Mouse (Mus musculus) erythroblast, adult 5-6 weeks (primary cell): ENCODE data around the gene Zfp296. TPM values are rescaled to one million over a fixed set of nuclear protein-coding genes. Genes with fewer than 3 reads are reported as not detected.

Experiments used
- ATAC-seq: replicated peaks from 2 replicates; pipeline ENCODE4 v1.8.0; 2016; ENCODE audit warnings: moderate number of reproducible peaks, mild to moderate bottlenecking, moderate TSS enrichment, inconsistent platforms; ENCODE audit not compliant: poor library complexity, low FRiP score, severe bottlenecking
- total RNA-seq, 2 experiments: library from RNA; stranded (forward) in 1 of 2; stranded (reverse) in 1 of 2; fragments of 150-400 nt in 1 of 2; fragments of 200-764, 138-1000 nt in 1 of 2; gene quantifications; 2 replicates each; pipeline versions ENCODE4 v1.2.3 to v1.2.4; 2015 to 2017; ENCODE audit warnings: low replicate concordance in 2 of 2

Zfp296 gene
- not detected in 2 replicates for total RNA-seq (2015; ENCODE audit: low replicate concordance)
- 0.84 TPM in 1 of 2 replicates, not detected in the other for total RNA-seq (2017; ENCODE audit: low replicate concordance)

DNA sequence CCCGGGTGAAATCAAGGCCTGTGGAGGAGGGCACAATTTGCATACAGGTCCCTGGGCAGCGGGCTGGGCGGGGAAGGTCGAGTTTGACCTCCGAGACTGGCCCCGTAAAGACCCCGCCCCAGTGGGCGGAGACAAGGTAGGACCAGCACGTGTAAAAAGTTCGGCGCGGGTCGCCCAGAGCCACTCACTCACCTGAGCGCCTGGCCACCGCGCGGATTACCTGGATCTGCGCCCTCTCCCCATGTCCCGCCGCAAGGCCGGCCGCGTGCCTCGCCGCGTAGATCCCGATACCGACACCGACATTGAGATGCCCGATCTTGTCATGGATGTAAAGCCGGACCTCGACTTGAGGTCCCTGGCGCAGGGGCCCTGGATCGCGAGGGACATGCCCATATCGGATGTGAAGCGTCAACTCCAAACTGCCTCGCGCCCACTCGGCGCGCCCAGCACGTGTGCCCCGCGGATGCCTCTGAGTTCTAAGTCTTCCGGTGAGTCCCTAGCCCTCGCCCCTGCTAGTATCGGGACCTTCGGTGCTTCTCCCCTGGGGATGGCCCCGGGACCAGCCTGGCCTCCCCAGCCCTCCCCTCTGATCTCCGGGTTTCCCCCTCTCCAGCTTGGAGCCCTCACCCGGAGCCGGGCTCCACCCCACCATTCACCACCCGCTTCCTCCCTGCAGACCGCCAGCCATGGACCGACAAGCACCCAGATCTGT lies at the start of gene Zfp296, which contains the start of gene Gemin7:
TSS of gene Zfp296 (plus strand) at position 147 of the 712 bp plus-strand sequence.
TSS of gene Gemin7 (minus strand) at position 455 of the 712 bp plus-strand sequence.
- 0 out of 2 replicates have a peak, but pooled peaks have one; percentile 13 for ATAC-seq

DNA sequence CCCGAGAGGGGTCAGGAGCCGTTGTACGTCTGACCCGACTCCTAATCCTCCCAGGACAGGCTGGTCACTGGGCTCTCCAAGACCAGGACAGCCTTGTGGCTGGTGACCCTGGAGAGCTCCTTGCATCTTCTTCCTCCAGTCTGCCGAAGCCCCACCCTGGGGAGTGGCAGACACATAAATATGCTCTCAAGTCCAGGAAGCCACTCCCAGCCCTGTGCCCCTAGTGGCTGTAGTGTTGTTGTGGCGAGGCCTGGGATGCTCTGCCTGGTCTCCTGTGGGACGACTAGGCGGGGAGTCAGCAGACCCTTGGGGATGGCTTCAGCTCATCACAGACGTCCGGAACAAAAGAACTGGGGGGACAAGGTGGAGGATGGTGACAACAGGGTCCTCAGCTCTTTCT lies 46.0 kb upstream of the Zfp296 start:
- no peak for ATAC-seq

DNA sequence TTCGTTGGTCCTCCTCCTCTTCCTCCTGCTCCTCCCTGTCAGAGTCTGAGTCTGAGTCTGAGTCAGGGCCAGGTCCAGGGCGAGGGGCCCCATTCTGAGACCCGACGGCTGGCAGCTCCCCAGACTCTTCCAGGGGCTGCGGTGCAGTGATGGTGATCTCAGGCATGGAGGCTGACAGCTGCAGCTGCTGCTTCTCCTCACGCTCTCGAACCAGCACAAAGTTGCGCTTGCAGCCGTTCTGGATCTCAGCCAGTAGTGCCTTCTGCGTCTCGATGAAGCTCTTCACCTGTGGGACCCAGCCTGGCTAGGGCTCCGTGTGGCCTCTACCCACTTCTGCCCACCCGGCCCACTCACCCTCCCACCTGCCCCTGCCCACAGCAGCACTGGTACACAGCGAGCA lies 44.8 kb upstream of the Zfp296 start:
- no peak for ATAC-seq

GRCm38 (mm10) chr7:19534676-19535075 lies 42.4 kb upstream of the Zfp296 start:
- no peak for ATAC-seq

DNA sequence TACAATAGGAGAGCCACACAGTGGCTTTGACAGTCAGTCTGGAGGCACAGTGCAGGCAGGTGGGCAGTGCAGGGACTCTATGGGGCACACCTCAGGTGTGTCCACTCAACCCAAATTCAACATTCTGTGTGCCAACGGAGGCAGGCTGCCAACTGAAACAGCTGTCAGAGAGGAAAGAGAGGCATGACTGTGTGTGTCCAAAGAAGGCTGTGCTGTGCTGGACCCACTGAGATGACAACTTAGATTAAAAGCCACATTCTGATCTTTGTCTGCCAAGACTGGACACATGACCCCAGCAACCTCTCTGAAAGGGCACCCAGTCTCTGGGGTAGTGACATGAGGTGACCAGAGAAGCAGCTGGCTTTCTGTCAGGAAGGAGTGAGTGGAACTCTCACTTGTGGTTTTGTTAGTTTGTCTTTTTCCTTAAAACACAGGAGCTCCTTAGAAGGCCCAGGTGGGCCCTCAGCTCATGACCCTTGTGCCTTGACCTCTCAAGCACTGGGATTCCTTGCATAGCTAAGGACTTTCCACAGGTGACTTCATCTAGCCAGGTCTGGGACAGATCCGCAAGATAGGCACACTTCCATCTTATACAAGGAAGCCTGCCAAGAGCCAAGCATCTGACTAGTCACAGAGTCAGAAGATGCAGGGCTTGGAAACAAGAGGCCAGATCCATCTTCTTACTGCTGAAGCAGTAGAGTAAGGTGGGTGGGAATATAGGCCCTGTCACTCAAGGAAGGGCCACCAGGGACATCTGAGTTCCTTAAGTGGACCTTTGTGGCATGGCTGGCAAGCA lies 36.1 kb upstream of the Zfp296 start:
- no peak for ATAC-seq

DNA sequence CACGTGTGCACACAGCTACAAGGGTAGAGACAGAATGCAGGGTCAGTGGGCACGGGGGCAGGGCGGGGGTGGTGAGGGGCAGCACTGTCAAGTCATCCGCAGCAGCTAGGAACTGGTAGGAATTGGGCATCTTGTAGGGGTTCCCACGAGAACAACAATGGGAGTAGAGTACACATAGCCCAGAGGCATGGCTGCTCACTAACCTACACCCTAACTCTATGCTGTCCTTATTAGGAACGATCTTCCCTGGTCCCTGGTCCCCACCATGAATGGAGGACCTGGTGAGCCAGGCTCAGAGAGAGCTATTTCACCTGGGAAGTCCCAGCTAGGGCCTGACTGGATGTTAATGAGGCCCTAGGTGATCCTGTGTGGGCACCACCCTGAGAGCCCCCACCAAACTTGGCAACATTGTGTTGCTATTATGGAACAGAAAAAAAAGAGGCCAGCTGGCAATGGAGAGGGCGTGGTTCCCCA lies 35.4 kb upstream of the Zfp296 start:
- no peak for ATAC-seq

DNA sequence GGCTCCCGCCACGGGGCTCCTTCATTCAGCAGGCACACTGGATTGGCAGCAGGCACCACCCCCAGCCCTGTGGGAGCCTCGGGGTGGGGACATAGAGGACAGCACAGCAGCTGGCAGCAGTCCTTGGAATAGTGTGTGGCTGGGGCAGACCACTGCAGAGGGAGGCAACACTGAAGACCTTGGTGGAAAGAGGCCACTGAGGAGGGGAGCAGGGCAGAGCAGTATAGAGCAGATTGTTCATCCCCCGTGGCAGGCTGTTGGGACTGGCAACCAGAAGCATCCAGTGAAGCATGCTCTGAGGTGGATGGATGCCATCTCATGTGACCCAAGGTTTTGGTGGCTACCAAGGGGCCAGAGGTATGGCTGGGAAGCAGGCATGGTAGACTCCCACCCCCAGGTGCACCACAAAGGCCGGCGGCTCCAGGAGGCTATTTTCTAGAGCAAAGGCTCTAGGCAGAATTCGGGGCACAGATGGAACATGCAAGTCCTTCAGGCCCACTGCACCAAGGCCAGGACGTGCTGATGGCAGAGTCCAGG lies 34.9 kb upstream of the Zfp296 start:
- ATAC-seq: no peak

DNA sequence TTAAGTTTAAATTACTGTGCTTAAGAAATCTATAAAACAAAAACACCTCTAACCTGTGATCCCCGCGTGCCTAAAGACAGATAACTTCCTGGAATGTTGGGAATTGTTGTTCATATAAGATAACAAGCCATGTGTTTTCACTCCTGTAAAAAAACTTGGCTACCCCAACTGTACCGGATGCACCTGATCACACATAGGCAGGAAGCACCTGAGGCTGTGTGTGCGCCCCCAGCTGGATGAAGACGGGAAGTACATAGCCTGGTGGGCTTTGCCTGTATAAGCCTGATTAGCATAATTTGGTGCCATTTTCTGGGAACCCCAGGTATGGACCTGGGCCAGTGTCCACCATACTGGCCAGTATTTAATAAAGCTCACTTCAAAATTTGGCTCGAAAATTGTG lies 33.5 kb upstream of the Zfp296 start:
- no peak for ATAC-seq

DNA sequence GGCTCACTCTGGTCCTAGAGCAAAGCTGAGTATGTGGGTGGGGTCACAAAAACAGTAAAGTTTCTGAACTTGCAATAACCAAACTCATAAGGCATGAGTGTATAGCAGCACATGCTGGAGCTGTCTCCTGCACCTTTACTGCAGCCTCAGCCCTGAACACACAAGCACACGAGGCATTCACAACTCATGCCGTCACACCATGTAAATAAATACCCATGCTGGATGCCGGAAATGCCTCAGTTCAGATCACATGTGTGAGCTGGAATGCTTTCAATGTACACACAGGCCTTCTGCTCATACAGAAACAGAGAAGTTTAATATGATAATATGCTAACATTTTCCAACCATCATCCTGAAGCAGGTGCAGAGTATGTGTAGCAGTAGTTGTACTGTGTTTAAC lies 31.1 kb upstream of the Zfp296 start:
- ATAC-seq: no peak

- no peak for ATAC-seq
Observed at GRCm38 (mm10) chr7:19547344-19547969, 29.6 kb upstream of the Zfp296 start.

DNA sequence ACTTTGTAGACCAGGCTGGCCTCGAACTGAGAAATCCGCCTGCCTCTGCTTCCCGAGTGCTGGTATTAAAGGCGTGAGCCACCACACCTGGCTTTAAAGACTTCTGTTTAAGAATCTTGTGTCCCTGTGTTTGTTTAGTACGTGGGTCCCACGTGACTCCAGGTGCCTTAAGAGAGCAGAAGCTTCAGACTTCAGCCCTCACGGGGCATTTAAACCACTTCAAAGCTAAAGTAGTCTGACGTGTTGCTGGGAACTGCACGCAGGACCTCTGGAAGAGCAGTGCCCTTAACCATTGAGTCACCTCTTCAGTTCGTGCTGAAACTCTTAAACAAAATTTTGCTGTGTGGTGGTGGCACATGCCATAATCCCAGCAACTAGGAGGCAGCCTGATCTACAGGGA lies 27.7 kb upstream of the Zfp296 start:
- no peak for ATAC-seq

GRCm38 (mm10) chr7:19551634-19552033 lies 25.5 kb upstream of the Zfp296 start:
- no peak for ATAC-seq

GRCm38 (mm10) chr7:19552443-19552842 lies 24.6 kb upstream of the Zfp296 start:
- ATAC-seq: no peak

DNA sequence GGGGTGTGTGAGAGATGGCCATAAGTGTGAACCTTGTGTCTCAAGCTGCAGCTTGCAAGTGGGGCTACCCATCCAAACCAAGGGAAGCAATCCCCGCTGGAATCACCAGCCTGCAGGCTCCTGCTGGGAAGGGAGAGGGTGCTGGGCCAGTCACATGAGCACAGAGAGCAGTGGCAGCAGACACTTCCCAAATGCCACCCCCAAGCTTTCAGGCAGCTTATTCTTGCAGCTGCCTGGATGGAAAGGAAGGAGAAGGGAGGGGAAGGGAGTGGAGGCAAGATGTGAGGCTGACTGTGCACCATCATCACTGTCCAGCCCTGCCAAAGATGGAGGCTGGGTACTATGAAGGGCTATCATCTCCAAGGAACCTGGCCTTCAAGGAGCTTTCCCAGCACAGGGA lies 22.9 kb upstream of the Zfp296 start:
- no peak for ATAC-seq

DNA sequence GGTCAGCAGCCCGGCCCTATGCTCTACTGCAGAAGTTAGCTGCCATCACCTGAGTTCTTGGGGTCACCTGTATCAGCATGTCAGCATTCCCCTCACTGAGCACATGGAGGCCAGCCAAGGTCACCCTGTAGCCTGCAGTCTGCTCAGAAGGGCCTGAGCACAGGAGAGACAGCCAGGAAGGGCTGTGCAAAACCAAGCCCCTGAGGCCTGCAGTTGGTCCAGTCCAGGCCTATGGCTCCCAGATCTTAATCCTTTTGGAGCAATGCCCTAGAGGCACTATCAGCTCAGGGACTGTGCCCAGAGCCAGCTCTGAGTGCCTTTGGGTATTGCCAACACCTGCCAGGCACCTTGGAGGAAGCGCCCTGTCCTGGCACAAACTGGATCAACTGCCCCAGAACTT lies 20.0 kb upstream of the Zfp296 start:
- ATAC-seq: no peak

- ATAC-seq: peak; percentile 29
Observed at GRCm38 (mm10) chr7:19557982-19558900, 18.8 kb upstream of the Zfp296 start.

DNA sequence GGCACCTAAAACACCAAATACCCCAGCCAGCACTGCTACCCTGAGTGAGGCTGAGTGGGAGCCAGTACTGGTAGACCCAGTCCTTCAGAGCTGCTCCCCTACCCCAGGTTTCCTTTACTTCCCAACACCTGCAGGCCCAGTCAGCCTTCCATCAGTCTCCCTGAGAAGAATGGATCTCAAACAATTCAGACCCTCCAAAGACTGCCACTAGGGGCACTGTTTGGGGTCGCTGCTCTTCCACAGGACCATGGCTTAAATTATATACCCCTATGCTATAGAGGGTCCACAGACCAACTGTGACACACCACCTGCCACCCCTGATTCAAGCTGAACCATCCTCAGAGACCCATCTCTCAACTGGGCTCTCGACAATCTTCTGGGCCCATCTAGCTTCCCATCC lies 18.1 kb upstream of the Zfp296 start:
- ATAC-seq: no peak

DNA sequence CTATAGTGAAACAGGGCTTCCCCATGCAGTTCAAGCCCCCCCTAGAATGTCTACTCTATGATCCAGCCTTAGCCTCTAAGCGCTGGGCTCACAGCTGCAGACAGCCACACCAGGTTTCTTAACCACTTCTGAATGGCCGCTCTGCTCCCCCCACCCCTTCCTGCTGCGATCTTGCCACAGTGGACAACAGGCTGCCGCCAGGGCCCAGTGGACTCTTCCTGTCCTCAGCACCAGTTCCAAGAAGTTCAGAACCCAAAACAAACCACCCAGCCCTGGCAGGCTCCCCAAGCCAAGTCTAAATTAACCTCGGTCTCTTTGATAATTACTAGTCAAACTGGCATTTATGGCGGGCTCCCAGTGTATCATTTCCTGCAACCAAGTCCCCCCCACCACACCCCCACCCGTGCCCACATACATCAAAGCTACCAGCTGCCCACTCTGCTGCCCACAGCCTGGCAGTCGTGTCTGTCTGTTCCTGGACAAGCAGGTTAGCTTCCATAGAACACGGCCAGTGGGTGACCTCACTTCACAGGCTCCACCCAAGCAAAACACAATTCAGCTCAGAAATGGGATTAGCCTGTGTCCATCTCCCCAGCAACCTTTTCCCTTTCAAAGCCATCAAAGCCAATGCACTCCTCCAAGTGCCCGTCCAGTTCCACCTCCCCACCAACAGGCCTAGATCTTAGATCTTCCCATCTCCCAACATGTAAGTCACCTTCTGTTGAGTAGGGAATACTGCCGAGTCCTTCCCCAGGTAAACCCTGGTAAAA lies 16.4 kb upstream of the Zfp296 start:
- no peak for ATAC-seq

DNA sequence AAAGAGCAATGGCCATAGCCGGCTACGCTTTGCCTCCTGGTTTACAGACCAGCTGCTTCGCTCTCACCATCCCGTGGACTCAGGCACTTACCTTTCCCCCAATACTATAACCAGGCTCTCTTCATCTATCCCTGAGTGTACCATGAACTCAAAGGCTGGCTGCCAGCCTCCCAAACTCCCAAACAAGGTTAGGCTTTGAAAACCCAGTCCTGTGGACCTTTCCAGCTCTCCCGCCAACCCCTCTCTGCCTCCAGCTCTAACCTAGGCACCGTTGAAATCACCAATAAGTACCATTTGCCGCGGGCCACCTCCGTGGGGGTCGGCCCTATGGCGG lies 15.7 kb upstream of the Zfp296 start:
- no peak for ATAC-seq
